Comparison of ENCODE assay signal across 8 mouse cellular contexts in genomic region chr5:113736522-113737164, GRCm38 (mm10). TPM values are rescaled to one million over a fixed set of nuclear protein-coding genes. Genes with fewer than 3 reads are reported as not detected.
DNase-seq lines count a peak whose midpoint lies in the region; ATAC-seq and TF ChIP-seq lines count a peak whose summit lies in the region.
"Had no signal": no experiment of that assay in that cellular context is flagged by ENCODE, and none has a peak within 500 bp of the region (broad histone marks: within the 10 kb centered on the region; RNA-seq: fewer than 3 reads in every experiment).

No protein-coding gene starts in this region.

- no peaks in the 10 kb centered on the region for H3K79me2 ChIP-seq in myocyte (ENCODE audit: control insufficient read depth, insufficient read depth)

- intact Hi-C loops in left cerebral cortex, postnatal 14 days (cut with DNase I), result loop anchor here (10.0 kb wide), 1 partner anchor 832 kb away; no protein-coding TSS in a partner anchor

- H3K4me1 ChIP-seq in lung, embryonic 16.5 days (replicated peaks; ENCODE audit: control insufficient read depth, insufficient read depth, low read length), result peaks cover 12% of the 10 kb centered on the region
- peaks cover 2% of the 10 kb centered on the region; the same call in 1 of the 2 replicates for H3K4me1 ChIP-seq in embryonic facial prominence, embryonic 11.5 days (ENCODE audit: control insufficient read depth, insufficient read depth, low read length)
- peaks cover 18% of the 10 kb centered on the region for H3K4me1 ChIP-seq in hindbrain, embryonic 15.5 days (replicated peaks)

- ATAC-seq in lung, embryonic 16.5 days (ENCODE audit: low read depth), result no peak
- ATAC-seq in embryonic facial prominence, embryonic 11.5 days (replicated peaks; ENCODE audit: insufficient number of reproducible peaks, low FRiP score, low TSS enrichment, low read depth), result no peak
- no peak for ATAC-seq in hindbrain, embryonic 15.5 days (ENCODE audit: low FRiP score, low read depth)
- ATAC-seq in megakaryocyte progenitor cell, adult 5-6 weeks (replicated peaks; ENCODE audit: poor library complexity), result no peak

- H3ac ChIP-seq in myocyte (ENCODE audit: control insufficient read depth, insufficient read length), result peak overlapping the region; percentile 65

- peak overlapping the region; percentile 76 for H3K4me3 ChIP-seq in lung, embryonic 16.5 days (ENCODE audit: low read length)
- H3K4me3 ChIP-seq in embryonic facial prominence, embryonic 11.5 days (ENCODE audit: low read depth, low read length), result peak overlapping the region; percentile 65
- peak overlapping the region; percentile 63 for H3K4me3 ChIP-seq in hindbrain, embryonic 15.5 days
- peak overlapping the region; percentile 53 for H3K4me3 ChIP-seq in myocyte

- whole genome bisulfite sequencing in lung, embryonic 16.5 days, result 34% methylated on average over 15 of the region's 15 CpGs
- WGBS in embryonic facial prominence, embryonic 11.5 days, result 42% methylated on average over 15 of the region's 15 CpGs
- 40% methylated on average over 15 of the region's 15 CpGs for WGBS in hindbrain, embryonic 15.5 days

- TF ChIP-seq POLR2A in myocyte (IDR thresholded peaks at IDR 0.05; ENCODE audit: insufficient read length, low read depth), result no peak

- H3K9ac ChIP-seq in lung, embryonic 16.5 days (ENCODE audit: low read length), result peak overlapping the region; percentile 80
- H3K9ac ChIP-seq in embryonic facial prominence, embryonic 11.5 days (replicated peaks; ENCODE audit: low read length), result peak overlapping the region; percentile 69; the same call in 1 of the 2 replicates
- peak overlapping the region; percentile 67 for H3K9ac ChIP-seq in hindbrain, embryonic 15.5 days

- no peaks in the 10 kb centered on the region for H3K9me3 ChIP-seq in lung, embryonic 16.5 days (ENCODE audit: control insufficient read depth, low read length)
- no peaks in the 10 kb centered on the region for H3K9me3 ChIP-seq in embryonic facial prominence, embryonic 11.5 days (replicated peaks; ENCODE audit: control insufficient read depth, low read length)
- H3K9me3 ChIP-seq in hindbrain, embryonic 15.5 days, result no peaks in the 10 kb centered on the region

- H3K36me3 ChIP-seq in lung, embryonic 16.5 days (ENCODE audit: control insufficient read depth, insufficient read depth, low read length), result peaks cover 24% of the 10 kb centered on the region
- H3K36me3 ChIP-seq in embryonic facial prominence, embryonic 11.5 days (replicated peaks; ENCODE audit: control insufficient read depth, insufficient read depth, low read depth, low read length), result peaks cover 5% of the 10 kb centered on the region
- H3K36me3 ChIP-seq in hindbrain, embryonic 15.5 days, result peaks cover 31% of the 10 kb centered on the region
- no peaks in the 10 kb centered on the region for H3K36me3 ChIP-seq in myocyte (ENCODE audit: control insufficient read depth, insufficient read depth)

- H3K27ac ChIP-seq in lung, embryonic 16.5 days (ENCODE audit: low read length), result peak overlapping the region; percentile 92; the same call in 1 of the 2 replicates
- no peak overlapping the region for H3K27ac ChIP-seq in embryonic facial prominence, embryonic 11.5 days (replicated peaks; ENCODE audit: low read depth, low read length)
- peak overlapping the region; percentile 97 for H3K27ac ChIP-seq in hindbrain, embryonic 15.5 days (replicated peaks)

- no peak for DNase-seq in lung, postnatal 10 days
- no peak for DNase-seq in embryonic facial prominence, embryonic 11.5 days (ENCODE audit: low spot score)
- DNase-seq in left cerebral cortex, postnatal 14 days (ENCODE audit: low spot score in 2 of 2), result no peak

- no peaks in the 10 kb centered on the region for H3K27me3 ChIP-seq in lung, embryonic 16.5 days (ENCODE audit: control insufficient read depth, insufficient read depth, low read depth, low read length)
- no peaks in the 10 kb centered on the region for H3K27me3 ChIP-seq in embryonic facial prominence, embryonic 11.5 days (ENCODE audit: control insufficient read depth, insufficient read depth, low read length)
- H3K27me3 ChIP-seq in hindbrain, embryonic 15.5 days, result no peaks in the 10 kb centered on the region
- no peaks in the 10 kb centered on the region for H3K27me3 ChIP-seq in myocyte (ENCODE audit: control insufficient read depth, insufficient read depth, insufficient read length)

- H3K4me2 ChIP-seq in lung, embryonic 16.5 days (ENCODE audit: low read depth, low read length), result peak overlapping the region; percentile 89
- H3K4me2 ChIP-seq in embryonic facial prominence, embryonic 11.5 days (ENCODE audit: low read depth, low read length), result peak overlapping the region; percentile 86
- peak overlapping the region; percentile 86 for H3K4me2 ChIP-seq in hindbrain, embryonic 15.5 days
- H3K4me2 ChIP-seq in myocyte (ENCODE audit: low read depth), result peak overlapping the region; percentile 94

TF ChIP-seq in myocyte, 11 proteins besides CTCF, POLR2A, EP300 and RAD21:
- no peak for TF ChIP-seq MYOD1 (IDR thresholded peaks at IDR 0.05; ENCODE audit: control insufficient read depth in 1 of 3, insufficient read length in 2 of 3, low read depth in 2 of 3)
- TF ChIP-seq MAX (IDR thresholded peaks at IDR 0.05; ENCODE audit: low read depth), result no peak
- no peak for TF ChIP-seq POLR2AphosphoS2 (IDR thresholded peaks at IDR 0.05; ENCODE audit: insufficient read length, low read depth)
- TF ChIP-seq E2F4 (IDR thresholded peaks at IDR 0.05; ENCODE audit: insufficient read depth), result no peak
- TF ChIP-seq SRF (IDR thresholded peaks at IDR 0.05; ENCODE audit: control insufficient read depth, insufficient read length, low read depth), result no peak
- TF ChIP-seq REST (IDR thresholded peaks at IDR 0.05; ENCODE audit: insufficient read depth, insufficient read length), result no peak
- TF ChIP-seq TCF3 (IDR thresholded peaks at IDR 0.05; ENCODE audit: insufficient read length, low read depth), result no peak
- no peak for TF ChIP-seq CEBPB (IDR thresholded peaks at IDR 0.05; ENCODE audit: insufficient read depth, poor library complexity, severe bottlenecking)
- TF ChIP-seq MYOG (IDR thresholded peaks at IDR 0.05; ENCODE audit: control insufficient read depth in 1 of 3, insufficient read depth in 1 of 3, insufficient read length in 2 of 3, low read depth in 2 of 3), result no peak
- no peak for TF ChIP-seq USF1 (IDR thresholded peaks at IDR 0.05; ENCODE audit: low read depth)
- TF ChIP-seq TCF12 (IDR thresholded peaks at IDR 0.05; ENCODE audit: insufficient read depth, poor library complexity, severe bottlenecking), result no peak

RNA-seq across cellular contexts. Expression of gene Ficd, which starts 1.0 kb away (rescaled TPM):
- polyA plus RNA-seq in lung, embryonic 16.5 days (2015; fragmentation: Nextera tagmentation; extraction: Ambion mirVana), result 6.4 and 6.9 TPM in 2 replicates
- polyA plus RNA-seq in embryonic facial prominence, embryonic 11.5 days (2014; fragmentation: Nextera tagmentation; extraction: Ambion mirVana), result 1.6 and 2.0 TPM in 2 replicates
- polyA plus RNA-seq in hindbrain, embryonic 15.5 days (2015; fragmentation: Nextera tagmentation; extraction: Ambion mirVana), result 10.6 and 10.9 TPM in 2 replicates
- 5.0 TPM for polyA plus RNA-seq in myocyte (2012; fragmentation: generic; extraction: Trizol)
- 10 to 100 TPM in 1 of 2 experiments, 1 to 10 TPM in 1; 10.0 to 10.7 TPM for total RNA-seq in left cerebral cortex, postnatal 14 days (2021)
- 2.5 and 3.1 TPM in 2 replicates for total RNA-seq in megakaryocyte progenitor cell, adult 5-6 weeks (2015)
- total RNA-seq in megakaryocyte progenitor cell, adult 5-6 weeks (2017), result 1.5 and 2.6 TPM in 2 replicates

RNA-seq across cellular contexts. Expression of gene 1700069L16Rik, which starts 12.1 kb away (rescaled TPM):
- not detected in 2 replicates for polyA plus RNA-seq in lung, embryonic 16.5 days (2015; fragmentation: Nextera tagmentation; extraction: Ambion mirVana)
- polyA plus RNA-seq in embryonic facial prominence, embryonic 11.5 days (2014; fragmentation: Nextera tagmentation; extraction: Ambion mirVana), result not detected in 2 replicates
- polyA plus RNA-seq in hindbrain, embryonic 15.5 days (2015; fragmentation: Nextera tagmentation; extraction: Ambion mirVana), result not detected in 2 replicates
- polyA plus RNA-seq in myocyte (2012; fragmentation: generic; extraction: Trizol), result not detected
- not detected for total RNA-seq in left cerebral cortex, postnatal 14 days (2021)
- not detected in 2 replicates for total RNA-seq in megakaryocyte progenitor cell, adult 5-6 weeks (2015)
- total RNA-seq in megakaryocyte progenitor cell, adult 5-6 weeks (2017), result not detected in 2 replicates
- total RNA-seq: hematopoietic stem cell, adult 5-6 weeks had no signal

RNA-seq across cellular contexts. Expression of gene Sart3, which starts 35.7 kb away (rescaled TPM):
- polyA plus RNA-seq in lung, embryonic 16.5 days (2015; fragmentation: Nextera tagmentation; extraction: Ambion mirVana), result 40.6 and 42.5 TPM in 2 replicates
- polyA plus RNA-seq in embryonic facial prominence, embryonic 11.5 days (2014; fragmentation: Nextera tagmentation; extraction: Ambion mirVana), result 52.4 and 55.4 TPM in 2 replicates
- 45.7 and 47.4 TPM in 2 replicates for polyA plus RNA-seq in hindbrain, embryonic 15.5 days (2015; fragmentation: Nextera tagmentation; extraction: Ambion mirVana)
- polyA plus RNA-seq in myocyte (2012; fragmentation: generic; extraction: Trizol), result 29.3 TPM
- 10 to 100 TPM; 30.3 to 32.1 TPM for total RNA-seq in left cerebral cortex, postnatal 14 days (2021)
- total RNA-seq in megakaryocyte progenitor cell, adult 5-6 weeks (2015), result 16.2 and 17.2 TPM in 2 replicates
- total RNA-seq in megakaryocyte progenitor cell, adult 5-6 weeks (2017), result 26.0 and 37.7 TPM in 2 replicates

RNA-seq across cellular contexts. Expression of gene Iscu, which starts 35.9 kb away (rescaled TPM):
- 104 and 114 TPM in 2 replicates for polyA plus RNA-seq in lung, embryonic 16.5 days (2015; fragmentation: Nextera tagmentation; extraction: Ambion mirVana)
- 103 and 113 TPM in 2 replicates for polyA plus RNA-seq in embryonic facial prominence, embryonic 11.5 days (2014; fragmentation: Nextera tagmentation; extraction: Ambion mirVana)
- polyA plus RNA-seq in hindbrain, embryonic 15.5 days (2015; fragmentation: Nextera tagmentation; extraction: Ambion mirVana), result 87.6 and 89.9 TPM in 2 replicates
- 163 TPM for polyA plus RNA-seq in myocyte (2012; fragmentation: generic; extraction: Trizol)
- 10 to 100 TPM; 90.4 to 97.0 TPM for total RNA-seq in left cerebral cortex, postnatal 14 days (2021)
- 108 TPM in 2 replicates for total RNA-seq in megakaryocyte progenitor cell, adult 5-6 weeks (2015)
- 87.2 and 98.4 TPM in 2 replicates for total RNA-seq in megakaryocyte progenitor cell, adult 5-6 weeks (2017)
